10 mouse cellular contexts compared by ENCODE assay signal in genomic region chr4:135406180-135406579, GRCm38 (mm10). TPM values are rescaled to one million over a fixed set of nuclear protein-coding genes. Genes with fewer than 3 reads are reported as not detected.
A peak's percentile ranks its signal among the peaks of the same experiment; 100 is the strongest.
DNase-seq lines count a peak whose midpoint lies in the region; ATAC-seq and TF ChIP-seq lines count a peak whose summit lies in the region.
"Had no signal": no experiment of that assay in that cellular context is flagged by ENCODE, and none has a peak within 500 bp of the region (broad histone marks: within the 10 kb centered on the region; RNA-seq: fewer than 3 reads in every experiment).

No protein-coding gene starts in this region.

- H3K4me2 ChIP-seq in liver, embryonic 13.5 days = no peak overlapping the region
- no peak overlapping the region for H3K4me2 ChIP-seq in CH12.LX (ENCODE audit: insufficient read depth, low read depth, poor library complexity, severe bottlenecking)

- TF ChIP-seq POLR2A in CH12.LX (IDR thresholded peaks at IDR 0.05; ENCODE audit: low read depth, low read length) = no peak

- no peaks in the 10 kb centered on the region for H3K9me3 ChIP-seq in liver, embryonic 13.5 days (replicated peaks)
- H3K9me3 ChIP-seq in CH12.LX (replicated peaks; ENCODE audit: low read length) = peaks cover 5% of the 10 kb centered on the region

- H3K27me3 ChIP-seq in liver, embryonic 13.5 days = peaks cover 1% of the 10 kb centered on the region; the same call in 1 of the 2 replicates
- no peaks in the 10 kb centered on the region for H3K27me3 ChIP-seq in CH12.LX (replicated peaks)

- ATAC-seq in liver, embryonic 13.5 days (ENCODE audit: low read depth) = no peak

- WGBS in liver, embryonic 13.5 days (ENCODE audit: insufficient replicate concordance) = 51% methylated on average over 5 of the region's 5 CpGs

- H3K4me1 ChIP-seq in liver, embryonic 13.5 days (replicated peaks) = peaks cover 37% of the 10 kb centered on the region
- H3K4me1 ChIP-seq in CH12.LX (ENCODE audit: control insufficient read depth in 1 of 2, insufficient read depth in 2 of 2) = peaks cover 0 to 11% of the 10 kb centered on the region in 2 experiments; a peak in 2 of 4 replicates

- TF ChIP-seq RAD21 in CH12.LX (IDR thresholded peaks at IDR 0.05; ENCODE audit: low read depth, low read length) = no peak

- dilution Hi-C loops in CH12.LX (cut with MboI; ENCODE audit: extremely low pct_ligation_motif_present, extremely low pct_unique_long_range_greater_than_20kb, low sequenced_read_pairs) = no loop called here

- H3K9ac ChIP-seq in liver, embryonic 13.5 days = no peak overlapping the region
- H3K9ac ChIP-seq in CH12.LX (ENCODE audit: insufficient read depth, low read depth) = no peak overlapping the region
- H3K9ac ChIP-seq: liver, embryonic 14.5 days had no signal

- in situ Hi-C loops in CH12.LX (cut with MboI; ENCODE audit: low pct_ligation_motif_present, low pct_unique_long_range_greater_than_20kb, low sequenced_read_pairs) = no loop called here

- no peak for TF ChIP-seq EP300 in CH12.LX (IDR thresholded peaks at IDR 0.05; ENCODE audit: low read length)

- no peaks in the 10 kb centered on the region for H3K36me3 ChIP-seq in liver, embryonic 13.5 days
- H3K36me3 ChIP-seq in CH12.LX (replicated peaks in 1 of 2; ENCODE audit: control insufficient read depth in 1 of 2, insufficient read depth in 1 of 2, low read length in 1 of 2) = no peaks in the 10 kb centered on the region

- no peak overlapping the region for H3K4me3 ChIP-seq in liver, embryonic 13.5 days (replicated peaks)
- no peak overlapping the region for H3K4me3 ChIP-seq in CH12.LX (replicated peaks in 1 of 3; ENCODE audit: low read depth in 2 of 3, low read length in 2 of 3, poor library complexity in 1 of 3)

- peak overlapping the region; percentile 42; the same call in 1 of the 2 replicates for H3K27ac ChIP-seq in liver, embryonic 13.5 days
- H3K27ac ChIP-seq in CH12.LX (ENCODE audit: insufficient read depth, low read depth) = no peak overlapping the region
- H3K27ac ChIP-seq: liver, embryonic 14.5 days had no signal

- H3K79me2 ChIP-seq in CH12.LX (replicated peaks; ENCODE audit: control insufficient read depth, extremely low read depth, insufficient read depth, poor library complexity, severe bottlenecking) = no peaks in the 10 kb centered on the region

- TF ChIP-seq CTCF in CH12.LX (conservative IDR thresholded peaks at IDR 0.05 in 1 of 2, IDR thresholded peaks at IDR 0.05 in 1 of 2; ENCODE audit: low read depth in 2 of 2, low read length in 2 of 2) = no peak

- no peak for DNase-seq in liver, embryonic 13.5 days
- no peak for DNase-seq in liver
- peak; percentile 48 for DNase-seq in CH12.LX (ENCODE audit: extremely low read depth)
- DNase-seq in fibroblast of lung, adult 2 months (ENCODE audit: low read depth) = peak; percentile 41
- DNase-seq in naive thymus-derived CD4-positive, alpha-beta T cell, adult 2 months (ENCODE audit: low read depth) = peak; percentile 96
- DNase-seq in gastrocnemius, adult 18-20 months (ENCODE audit: low spot score) = no peak
- no peak for DNase-seq in layer of hippocampus, postnatal 25 days (ENCODE audit: extremely low spot score in 1 of 2, low spot score in 1 of 2)
- no peak for DNase-seq in adrenal gland, adult 18-20 months (ENCODE audit: low spot score in 2 of 2)

TF ChIP-seq in CH12.LX, 34 proteins besides CTCF, POLR2A, EP300 and RAD21:
- TF ChIP-seq JUND (conservative IDR thresholded peaks at IDR 0.05; ENCODE audit: low read depth, low read length) (peak; percentile 37; the same call in 1 of the 2 replicates), MYC (IDR thresholded peaks at IDR 0.05; ENCODE audit: low read depth, low read length) (no peak), BHLHE40 (IDR thresholded peaks at IDR 0.05; ENCODE audit: low read depth, low read length) (peak; percentile 38; the same call in 1 of the 2 replicates), RCOR1 (conservative IDR thresholded peaks at IDR 0.05; ENCODE audit: low read depth, low read length) (no peak), CHD1 (IDR thresholded peaks at IDR 0.05; ENCODE audit: low read depth, low read length) (no peak), NELFE (IDR thresholded peaks at IDR 0.05; ENCODE audit: low read depth, low read length) (no peak), SMC3 (IDR thresholded peaks at IDR 0.05; ENCODE audit: low read depth, low read length) (no peak), NRF1 (IDR thresholded peaks at IDR 0.05; ENCODE audit: low read depth, low read length) (no peak), HCFC1 (IDR thresholded peaks at IDR 0.05; ENCODE audit: low read depth, low read length) (no peak)

RNA-seq across cellular contexts. Expression of gene Ncmap, which starts 8.2 kb away (rescaled TPM):
- polyA plus RNA-seq in liver, embryonic 13.5 days (2015; fragmentation: Nextera tagmentation; extraction: Ambion mirVana) = 0.16 and 0.22 TPM in 2 replicates
- total RNA-seq in CH12.LX (2012; rRNA removed) = not detected in 2 replicates
- not detected in 2 replicates for total RNA-seq in CH12.LX (2014; rRNA removed)
- not detected in 2 replicates for polyA plus RNA-seq in CH12.LX (2012; ENCODE audit: insufficient read length, low read depth)
- 1 to 10 TPM; 1.8 to 2.3 TPM for total RNA-seq in gastrocnemius, adult 18-20 months (2021)
- under 1 TPM in 1 of 2 experiments, not detected in 1; 0.54 TPM for total RNA-seq in layer of hippocampus, postnatal 25 days (2021)
- total RNA-seq in adrenal gland, adult 18-20 months (2021) = under 1 TPM in 1 of 2 experiments, not detected in 1; 0.26 TPM
- total RNA-seq: heart, adult 8-10 months had no signal

RNA-seq across cellular contexts. Expression of gene Rcan3, which starts 27.5 kb away (rescaled TPM):
- 4.2 and 4.7 TPM in 2 replicates for polyA plus RNA-seq in liver, embryonic 13.5 days (2015; fragmentation: Nextera tagmentation; extraction: Ambion mirVana)
- total RNA-seq in CH12.LX (2012; rRNA removed) (4.2 and 4.9 TPM in 2 replicates), CH12.LX (2014; rRNA removed) (2.0 and 3.0 TPM in 2 replicates)
- polyA plus RNA-seq in CH12.LX (2012; ENCODE audit: insufficient read length, low read depth) = 2.3 and 2.5 TPM in 2 replicates
- total RNA-seq in gastrocnemius, adult 18-20 months (2021) = 1 to 10 TPM; 3.0 to 4.2 TPM
- 10 to 100 TPM; 27.8 to 29.7 TPM for total RNA-seq in layer of hippocampus, postnatal 25 days (2021)
- 10 to 100 TPM; 14.2 to 15.3 TPM for total RNA-seq in adrenal gland, adult 18-20 months (2021)

RNA-seq across cellular contexts. Expression of gene Srrm1, which starts 53.1 kb away (rescaled TPM):
- polyA plus RNA-seq in liver, embryonic 13.5 days (2015; fragmentation: Nextera tagmentation; extraction: Ambion mirVana) = 159 and 203 TPM in 2 replicates
- total RNA-seq in CH12.LX (2012; rRNA removed) (23.6 and 26.0 TPM in 2 replicates), CH12.LX (2014; rRNA removed) (12.3 and 14.2 TPM in 2 replicates)
- 171 and 180 TPM in 2 replicates for polyA plus RNA-seq in CH12.LX (2012; ENCODE audit: insufficient read length, low read depth)
- 10 to 100 TPM; 58.3 to 60.1 TPM for total RNA-seq in gastrocnemius, adult 18-20 months (2021)
- 100 to 1,000 TPM; 102 to 140 TPM for total RNA-seq in layer of hippocampus, postnatal 25 days (2021)
- 100 to 1,000 TPM in 1 of 2 experiments, 10 to 100 TPM in 1; 99.3 to 114 TPM for total RNA-seq in adrenal gland, adult 18-20 months (2021)

Comparison
In these comparisons a context has a peak if more than half of its experiments do, and no peak if none do; other contexts are left out.
1. DNase-seq: peak in CH12.LX (single experiment), fibroblast of lung, adult 2 months (single experiment) and naive thymus-derived CD4-positive, alpha-beta T cell, adult 2 months (single experiment); none in liver, embryonic 13.5 days (single experiment), liver (single experiment), gastrocnemius, adult 18-20 months (single experiment), layer of hippocampus, postnatal 25 days (0 of 2) and adrenal gland, adult 18-20 months (0 of 2).